Mouse (Mus musculus) embryonic facial prominence, embryonic 11.5 days (tissue): ENCODE measurements around the gene Gm5244. TPM values are rescaled to one million over a fixed set of nuclear protein-coding genes. Genes with fewer than 3 reads are reported as not detected.

Source experiments
- ATAC-seq: fragments of 200-750 bp; cut with Nextera tagmentation; replicated peaks from 2 replicates; pipeline ENCODE4 v1.8.0; 2017; ENCODE audit warnings: low read depth; ENCODE audit not compliant: insufficient number of reproducible peaks, low FRiP score, low TSS enrichment
- DNase-seq: peaks from one replicate; pipeline ENCODE4 v3.0.0-alpha.2; 2015; ENCODE audit warnings: low spot score
- H3K27ac ChIP-seq: fragments of 300-500 bp; sonication (generic); replicated peaks from 2 replicates; pipeline ENCODE4 v1.5.1; 2014; ENCODE audit warnings: mild to moderate bottlenecking, low read depth, low read length, control low read depth
- H3K27me3 ChIP-seq: fragments of 300-500 bp; sonication (generic); 2 replicates; pipeline ENCODE4 v1.6.1; 2014; ENCODE audit warnings: mild to moderate bottlenecking, low read length, moderate library complexity, mixed read lengths; ENCODE audit not compliant: control insufficient read depth, insufficient read depth
- H3K36me3 ChIP-seq: fragments of 300-500 bp; sonication (generic); replicated peaks from 2 replicates; pipeline ENCODE4 v1.6.1; 2014; ENCODE audit warnings: low read depth, mild to moderate bottlenecking, low read length, moderate library complexity, mixed read lengths; ENCODE audit not compliant: control insufficient read depth, insufficient read depth
- H3K4me1 ChIP-seq: fragments of 300-500 bp; sonication (generic); 2 replicates; pipeline ENCODE4 v1.6.1; 2014; ENCODE audit warnings: low read length, mixed read lengths; ENCODE audit not compliant: control insufficient read depth, insufficient read depth
- H3K4me2 ChIP-seq: fragments of 300-500 bp; sonication (generic); 2 replicates; pipeline ENCODE4 v1.6.1; 2014; ENCODE audit warnings: low read depth, mild to moderate bottlenecking, control low read depth, low read length, moderate library complexity
- H3K4me3 ChIP-seq: fragments of 300-500 bp; sonication (generic); 2 replicates; pipeline ENCODE4 v1.5.1; 2014; ENCODE audit warnings: low read depth, low read length, control low read depth
- H3K9ac ChIP-seq: fragments of 300-500 bp; sonication (generic); replicated peaks from 2 replicates; pipeline ENCODE4 v1.6.1; 2014; ENCODE audit warnings: mild to moderate bottlenecking, control low read depth, low read length
- H3K9me3 ChIP-seq: fragments of 300-500 bp; sonication (generic); replicated peaks from 2 replicates; pipeline ENCODE4 v1.6.1; 2016; ENCODE audit warnings: mild to moderate bottlenecking, low read length, inconsistent platforms, mixed read lengths; ENCODE audit not compliant: control insufficient read depth
- WGBS: fragments of 180-500 bp; shearing (Covaris S2); extraction: QIAGEN DNeasy Blood & Tissue Kit; methylation state at CpG from one replicate; pipeline ENCODE4 v1.1.7; 2014; 5-methylcytosine and 5-hydroxymethylcytosine counted together
- polyA plus RNA-seq: library from polyadenylated mRNA; unstranded; fragments of >200 nt; fragmentation: Nextera tagmentation; extraction: Ambion mirVana; gene quantifications from 2 replicates; pipeline ENCODE4 v1.2.1, GENCODE M21; 2014

Gm5244 gene
- not detected in 2 replicates for polyA plus RNA-seq

GRCm38 (mm10) chr19:12846382-12846781, at the start of gene Gm5244:
Gm5244 (plus strand) TSS chr19:12846682.
- Histone ChIP-seq H3K27ac (no peak within 1 kb of the TSS), H3K9me3 (no peaks in the 10 kb centered on the region), H3K4me2 (no peak within 1 kb of the TSS), H3K4me3 (no peak within 1 kb of the TSS), H3K9ac (no peak within 1 kb of the TSS), H3K36me3 (no peaks in the 10 kb centered on the region), H3K4me1 (no peaks in the 10 kb centered on the region), H3K27me3 (no peaks in the 10 kb centered on the region)
- DNase-seq (no peak), ATAC-seq (no peak)

GRCm38 (mm10) chr19:12797071-12797470, 49.4 kb upstream of the Gm5244 start:
- Histone ChIP-seq H3K4me3 (peak overlapping the region; percentile 92), H3K4me2 (peak overlapping the region; percentile 77), H3K27me3 (no peaks in the 10 kb centered on the region), H3K4me1 (no peaks in the 10 kb centered on the region), H3K27ac (peak overlapping the region; percentile 100), H3K36me3 (no peaks in the 10 kb centered on the region), H3K9ac (peak overlapping the region; percentile 88; the same call in 1 of the 2 replicates), H3K9me3 (no peaks in the 10 kb centered on the region)
- 1% methylated on average over 7 of the region's 7 CpGs for WGBS
- ATAC-seq (no peak), DNase-seq (peak; percentile 58)

GRCm38 (mm10) chr19:12798404-12798803, 48.1 kb upstream of the Gm5244 start:
- H3K9me3 ChIP-seq, result no peaks in the 10 kb centered on the region
- ATAC-seq (no peak), DNase-seq (no peak)
- H3K4me2 ChIP-seq, result no peak overlapping the region
- no peak overlapping the region for H3K9ac ChIP-seq
- no peak overlapping the region for H3K4me3 ChIP-seq
- H3K27ac ChIP-seq, result no peak overlapping the region
- 77% methylated on average over 4 of the region's 4 CpGs for WGBS
- no peaks in the 10 kb centered on the region for H3K27me3 ChIP-seq
- H3K36me3 ChIP-seq, result no peaks in the 10 kb centered on the region
- H3K4me1 ChIP-seq, result no peaks in the 10 kb centered on the region

GRCm38 (mm10) chr19:12799081-12799480, 47.4 kb upstream of the Gm5244 start:
- no peaks in the 10 kb centered on the region for H3K36me3 ChIP-seq
- no peak overlapping the region for H3K9ac ChIP-seq
- ATAC-seq (no peak), DNase-seq (no peak)
- no peak overlapping the region for H3K4me3 ChIP-seq
- 93% methylated on average over 3 of the region's 3 CpGs for WGBS
- H3K27ac ChIP-seq, result no peak overlapping the region
- H3K4me1 ChIP-seq, result no peaks in the 10 kb centered on the region
- no peaks in the 10 kb centered on the region for H3K9me3 ChIP-seq
- H3K4me2 ChIP-seq, result no peak overlapping the region
- H3K27me3 ChIP-seq, result no peaks in the 10 kb centered on the region

GRCm38 (mm10) chr19:12800621-12801020, 45.9 kb upstream of the Gm5244 start:
- Histone ChIP-seq H3K36me3 (no peaks in the 10 kb centered on the region), H3K4me2 (no peak overlapping the region), H3K4me1 (no peaks in the 10 kb centered on the region), H3K27ac (no peak overlapping the region), H3K9ac (no peak overlapping the region), H3K4me3 (no peak overlapping the region), H3K9me3 (no peaks in the 10 kb centered on the region), H3K27me3 (no peaks in the 10 kb centered on the region)
- WGBS, result 77% methylated on average over 2 of the region's 2 CpGs
- DNase-seq (no peak), ATAC-seq (no peak)

- Histone ChIP-seq H3K27me3 (no peaks in the 10 kb centered on the region), H3K36me3 (no peaks in the 10 kb centered on the region), H3K9ac (no peak overlapping the region), H3K4me3 (no peak overlapping the region), H3K4me1 (no peaks in the 10 kb centered on the region), H3K27ac (no peak overlapping the region), H3K9me3 (no peaks in the 10 kb centered on the region), H3K4me2 (no peak overlapping the region)
- no peak for DNase-seq
- ATAC-seq, result no peak
- 83% methylated on average over 3 of the region's 3 CpGs for WGBS
These were observed 45.4 kb upstream of the Gm5244 start for GRCm38 (mm10) chr19:12801046-12801445.

- ATAC-seq, result no peak
- WGBS, result 76% methylated on average over 3 of the region's 3 CpGs
These were observed 43.7 kb upstream of the Gm5244 start for GRCm38 (mm10) chr19:12802830-12803229.

GRCm38 (mm10) chr19:12804237-12804636, 42.2 kb upstream of the Gm5244 start:
- 85% methylated on average over 1 of the region's 1 CpGs for WGBS
- no peak overlapping the region for H3K27ac ChIP-seq
- H3K9me3 ChIP-seq, result no peaks in the 10 kb centered on the region
- H3K36me3 ChIP-seq, result no peaks in the 10 kb centered on the region
- no peak for ATAC-seq
- no peaks in the 10 kb centered on the region for H3K4me1 ChIP-seq
- H3K4me2 ChIP-seq, result no peak overlapping the region
- no peak overlapping the region for H3K9ac ChIP-seq
- H3K4me3 ChIP-seq, result no peak overlapping the region
- no peaks in the 10 kb centered on the region for H3K27me3 ChIP-seq
- no peak for DNase-seq

More at GRCm38 (mm10) chr19:12802830-12803229, 43.7 kb upstream of the Gm5244 start:
- Histone ChIP-seq H3K27ac (no peak overlapping the region), H3K4me2 (no peak overlapping the region), H3K36me3 (no peaks in the 10 kb centered on the region), H3K27me3 (no peaks in the 10 kb centered on the region), H3K9ac (no peak overlapping the region), H3K4me3 (no peak overlapping the region), H3K9me3 (no peaks in the 10 kb centered on the region), H3K4me1 (no peaks in the 10 kb centered on the region)
- DNase-seq, result no peak
